Mouse (Mus musculus): ENCODE measurements around the gene Actr10.
A peak's percentile ranks its signal among the peaks of the same experiment; 100 is the strongest.

Gene Actr10

GRCm38 (mm10) chr12:70937571-70938384 lies at the start of gene Actr10:
Actr10 (plus strand) TSS chr12:70937857.
- DNase-seq (ENCODE audit: low read depth, low spot score), result peak; percentile 80

GRCm38 (mm10) chr12:70890405-70890804 lies 47.3 kb upstream of the Actr10 start:
- DNase-seq (ENCODE audit: low read depth, low spot score), result no peak

DNA sequence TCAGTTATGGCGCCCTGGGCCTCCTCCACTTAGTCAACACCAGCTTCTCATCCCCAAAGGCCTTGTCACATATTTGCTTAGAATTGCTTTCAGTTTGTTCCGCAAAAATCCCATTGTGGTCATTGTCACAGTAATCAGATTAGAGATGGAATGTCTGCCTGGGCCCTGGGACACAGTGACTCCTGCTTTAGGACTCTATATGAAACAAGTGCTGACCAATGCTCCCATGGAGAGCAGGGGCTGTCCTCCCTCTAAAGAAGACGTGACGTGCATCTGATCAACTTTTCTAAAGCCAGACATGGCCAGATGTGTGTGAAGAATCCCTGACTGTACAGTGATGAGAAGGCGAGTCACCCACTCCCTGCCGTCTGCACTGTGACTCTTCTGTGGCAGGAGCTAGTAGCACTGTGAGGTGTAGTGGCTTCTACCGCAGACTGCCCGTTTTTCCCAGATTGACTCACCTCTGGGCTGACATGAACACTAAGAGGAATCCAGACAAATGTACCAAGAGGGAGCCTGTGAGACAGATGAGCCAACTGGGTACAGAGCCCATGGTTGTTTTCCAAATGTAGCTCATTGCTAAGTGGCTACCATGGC lies 46.7 kb upstream of the Actr10 start:
- no peak for DNase-seq (ENCODE audit: low read depth, low spot score)

DNA sequence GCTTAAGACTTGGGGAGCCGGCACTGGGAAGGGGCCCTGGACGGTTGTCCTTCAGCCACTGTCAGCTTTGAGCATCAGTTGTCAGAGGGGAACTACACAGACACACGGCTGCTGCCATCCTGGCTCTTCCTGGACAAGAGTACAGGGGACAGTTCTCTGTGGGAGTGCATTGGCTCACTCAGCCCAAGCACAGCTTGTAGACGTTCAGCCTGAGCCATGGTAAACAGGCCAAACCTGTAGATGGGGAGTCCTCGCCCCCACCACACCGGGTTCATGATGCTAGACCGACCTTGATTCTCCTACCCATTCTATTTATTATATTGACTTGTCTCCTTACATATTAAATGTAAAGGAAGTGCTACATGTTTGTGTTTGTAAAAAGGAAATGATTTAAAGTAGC lies 42.4 kb upstream of the Actr10 start:
- DNase-seq (ENCODE audit: low read depth, low spot score), result no peak

- DNase-seq (ENCODE audit: low read depth, low spot score), result no peak
Measured at GRCm38 (mm10) chr12:70896068-70896467, 41.6 kb upstream of the Actr10 start.

DNA sequence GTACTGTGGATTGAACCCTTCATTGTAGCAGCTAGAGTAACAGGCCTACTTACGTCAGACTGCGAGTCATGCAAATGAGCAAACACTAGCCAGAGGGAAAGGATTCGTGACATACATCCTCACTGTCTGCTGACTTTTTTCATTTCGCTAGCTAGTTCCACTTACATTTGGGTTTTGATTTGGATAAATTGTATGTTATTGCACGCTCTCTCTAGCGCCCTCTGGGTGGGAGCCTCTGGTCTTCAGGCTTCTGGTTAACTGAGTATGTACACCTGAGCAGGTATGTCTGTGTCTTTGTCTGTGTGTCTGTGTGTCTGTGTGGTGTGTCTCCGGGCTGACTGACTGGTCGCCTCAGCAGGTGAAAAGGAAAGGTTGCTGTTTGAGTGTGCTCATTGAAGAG lies 40.2 kb upstream of the Actr10 start:
- DNase-seq (ENCODE audit: low read depth, low spot score), result no peak

DNA sequence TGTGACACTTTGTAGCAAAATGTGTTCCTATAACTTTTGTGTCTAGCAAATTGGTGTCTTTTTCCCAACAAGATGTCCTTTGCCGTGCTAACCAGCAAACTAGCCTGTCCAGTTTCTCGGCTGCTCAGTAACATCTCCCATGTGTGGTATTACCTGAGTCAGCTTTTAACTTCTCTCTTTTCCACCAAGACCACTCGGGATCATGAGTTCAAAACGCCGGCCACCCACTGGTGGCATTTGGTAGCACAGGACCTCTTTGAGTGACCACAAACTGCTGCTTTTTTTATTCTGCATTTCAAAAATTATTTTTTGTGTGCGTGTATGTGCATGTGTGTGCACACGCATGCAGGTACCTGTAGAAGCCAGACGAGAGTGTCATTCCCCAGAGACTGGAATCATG lies 39.2 kb upstream of the Actr10 start:
- no peak for DNase-seq (ENCODE audit: low read depth, low spot score)

- DNase-seq (ENCODE audit: low read depth, low spot score), result no peak
Measured at GRCm38 (mm10) chr12:70904471-70904870, 33.2 kb upstream of the Actr10 start.

- no peak for DNase-seq (ENCODE audit: low read depth, low spot score)
Measured at GRCm38 (mm10) chr12:70906867-70907266, 30.8 kb upstream of the Actr10 start.

GRCm38 (mm10) chr12:70907651-70908050 lies 30.0 kb upstream of the Actr10 start:
- no peak for DNase-seq (ENCODE audit: low read depth, low spot score)

- DNase-seq (ENCODE audit: low read depth, low spot score), result no peak
Measured at GRCm38 (mm10) chr12:70908076-70908475, 29.6 kb upstream of the Actr10 start.

DNA sequence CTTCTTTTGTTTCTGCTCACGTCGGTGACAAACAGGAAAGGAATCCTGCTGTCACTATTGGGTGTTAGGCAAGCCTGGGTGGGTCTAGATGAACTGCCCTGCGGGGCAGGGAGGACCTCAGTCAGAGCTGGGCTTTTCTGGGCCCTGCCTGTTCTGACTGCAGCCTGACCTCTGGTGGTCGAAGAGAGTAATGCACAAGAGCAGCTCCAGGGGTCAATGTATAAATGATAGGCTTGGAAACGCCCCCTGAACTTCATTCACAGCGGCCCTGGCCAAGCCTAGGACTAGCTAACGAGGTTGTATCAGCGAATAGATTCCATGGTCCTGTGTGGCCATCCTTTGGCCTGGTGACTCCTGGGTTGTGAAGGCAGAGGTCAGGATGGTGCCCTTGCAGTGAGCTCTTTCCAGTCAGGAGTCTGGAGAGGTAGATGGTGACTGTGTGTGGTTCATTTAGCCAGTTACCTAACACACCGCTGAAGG lies 27.4 kb upstream of the Actr10 start:
- DNase-seq (ENCODE audit: low read depth, low spot score), result peak; percentile 22

DNA sequence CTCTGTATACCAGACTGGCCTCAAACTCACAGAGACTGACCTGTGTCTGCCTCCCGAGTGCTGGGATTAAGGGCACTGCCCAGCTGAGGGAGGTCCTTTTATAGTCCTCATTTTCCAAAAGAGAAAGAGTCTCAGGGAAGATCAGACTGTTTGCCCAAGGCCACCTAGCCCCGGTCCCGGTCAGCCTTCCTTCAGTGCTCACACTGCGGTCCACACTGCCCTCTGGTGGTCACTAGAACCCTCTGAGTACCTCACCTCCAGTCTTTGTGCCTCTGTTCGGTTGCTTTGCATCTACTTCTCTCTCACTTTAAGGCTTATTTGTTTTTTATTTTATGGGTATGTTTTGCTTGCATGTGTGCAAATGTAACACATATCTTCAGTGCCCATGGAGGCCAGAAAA lies 26.6 kb upstream of the Actr10 start:
- DNase-seq (ENCODE audit: low read depth, low spot score), result peak; percentile 24

GRCm38 (mm10) chr12:70911676-70912379 lies 25.8 kb upstream of the Actr10 start:
- DNase-seq (ENCODE audit: low read depth, low spot score), result no peak

DNA sequence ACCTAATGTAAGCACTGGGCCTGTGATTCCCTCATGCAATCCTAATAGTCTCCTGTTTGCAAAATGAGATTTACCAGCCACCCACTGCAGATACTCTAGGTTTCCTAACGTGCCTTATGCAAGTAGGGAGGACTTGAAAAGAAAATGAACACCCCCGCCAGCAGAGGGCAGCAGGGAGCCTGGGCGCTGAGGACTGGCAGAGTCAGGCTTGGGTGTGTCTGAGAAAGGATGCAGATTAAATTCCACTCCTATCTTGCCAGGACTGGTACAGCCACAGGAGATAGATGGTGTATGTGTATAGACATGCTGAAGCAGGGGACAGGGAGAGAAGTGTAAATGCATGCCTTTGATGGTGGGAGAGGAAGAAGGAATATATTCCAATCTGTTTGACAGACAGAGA lies 24.2 kb upstream of the Actr10 start:
- no peak for DNase-seq (ENCODE audit: low read depth, low spot score)

GRCm38 (mm10) chr12:70914387-70914786 lies 23.3 kb upstream of the Actr10 start:
- DNase-seq (ENCODE audit: low read depth, low spot score), result no peak

GRCm38 (mm10) chr12:70929781-70930180 lies 7.9 kb upstream of the Actr10 start:
- DNase-seq (ENCODE audit: low read depth, low spot score), result no peak

DNA sequence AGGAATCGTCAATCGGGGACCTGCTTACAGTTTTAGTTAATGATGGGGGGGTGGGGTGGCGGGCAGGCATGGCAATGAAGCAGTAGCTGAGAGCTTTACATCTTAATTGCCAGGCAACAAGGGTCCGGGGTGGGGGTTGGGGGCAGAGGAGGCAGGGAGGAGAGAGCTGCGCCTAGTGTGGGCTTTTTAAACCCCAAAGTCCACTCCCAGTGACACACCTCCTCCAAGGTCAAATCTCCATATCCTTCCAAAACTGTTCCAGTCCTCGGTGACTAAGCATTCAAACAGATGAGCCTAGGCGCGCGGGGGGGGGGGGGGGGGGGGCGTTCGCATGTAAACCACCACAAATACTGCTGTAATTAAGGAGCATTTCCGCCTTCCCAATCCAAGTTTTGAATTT lies 507 bp upstream of the Actr10 start:
- DNase-seq (ENCODE audit: low read depth, low spot score), result no peak

- no peak for DNase-seq (ENCODE audit: low read depth, low spot score)
Measured at GRCm38 (mm10) chr12:70940806-70941205, 3.1 kb downstream of the Actr10 start.

DNA sequence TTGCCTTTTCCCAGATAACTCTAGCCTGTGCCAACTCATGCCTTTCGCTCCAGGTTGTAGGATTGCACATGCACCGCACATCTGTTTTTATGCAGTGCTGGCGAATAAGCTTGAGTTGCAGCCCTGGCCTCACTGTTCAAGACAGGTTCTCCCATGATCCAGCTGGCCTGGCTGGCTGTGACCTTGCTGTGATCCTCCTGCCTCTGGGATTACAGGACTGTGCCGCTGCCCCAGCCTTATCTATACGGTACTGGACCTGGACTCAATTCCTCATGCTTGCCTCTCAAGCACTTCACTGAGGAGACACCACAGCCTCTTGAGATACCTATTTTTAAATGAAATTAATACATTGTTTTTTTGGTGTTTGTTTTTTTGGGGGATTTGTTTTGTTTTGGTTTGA lies 6.5 kb downstream of the Actr10 start:
- no peak for DNase-seq (ENCODE audit: low read depth, low spot score)

- DNase-seq (ENCODE audit: low read depth, low spot score), result no peak
Measured at GRCm38 (mm10) chr12:70946585-70947256, 9.1 kb downstream of the Actr10 start.

- DNase-seq (ENCODE audit: low read depth, low spot score), result no peak
Measured at GRCm38 (mm10) chr12:70958640-70959039, 21.0 kb downstream of the Actr10 start.
